Mouse (Mus musculus) layer of hippocampus, postnatal 14 days (tissue): ENCODE data around the gene Mettl17. TPM values are rescaled to one million over a fixed set of nuclear protein-coding genes. Genes with fewer than 3 reads are reported as not detected.
"Not testable (repeated sequence)": the region's sequence is repeated elsewhere in the genome, so short reads cannot be mapped to it uniquely, and the experiment has no call there.

ENCODE experiments used
- DNase-seq, 2 experiments: peaks; one replicate each; pipeline ENCODE4 v3.0.0; 2021 to 2022; ENCODE audit warnings: low spot score in 2 of 2, mixed read lengths in 1 of 2
- long read RNA-seq, 2 experiments: library from polyadenylated mRNA; stranded (forward); transcript quantifications; one replicate each; pipeline ENCODE4 v2.0.0; 2021
- total RNA-seq, 2 experiments: library from RNA; stranded (reverse); gene quantifications; 2 replicates each; pipeline ENCODE4 v1.2.3; 2021

Gene Mettl17
- total RNA-seq: 10 to 100 TPM; 34.9 to 38.9 TPM
- long read RNA-seq, experiment 1, partial matches to known transcripts: 2 of 16 reads
- long read RNA-seq, experiment 1, other reads (novel, unspliced or antisense): 7 of 16 reads
- long read RNA-seq, experiment 2, transcript Mettl17-201 (14 exons, 1,623 nt): major isoform, 7 of 18 reads
- long read RNA-seq, experiment 2, partial matches to known transcripts: 1 of 18 reads
- long read RNA-seq, experiment 2, other reads (novel, unspliced or antisense): 10 of 18 reads

DNA sequence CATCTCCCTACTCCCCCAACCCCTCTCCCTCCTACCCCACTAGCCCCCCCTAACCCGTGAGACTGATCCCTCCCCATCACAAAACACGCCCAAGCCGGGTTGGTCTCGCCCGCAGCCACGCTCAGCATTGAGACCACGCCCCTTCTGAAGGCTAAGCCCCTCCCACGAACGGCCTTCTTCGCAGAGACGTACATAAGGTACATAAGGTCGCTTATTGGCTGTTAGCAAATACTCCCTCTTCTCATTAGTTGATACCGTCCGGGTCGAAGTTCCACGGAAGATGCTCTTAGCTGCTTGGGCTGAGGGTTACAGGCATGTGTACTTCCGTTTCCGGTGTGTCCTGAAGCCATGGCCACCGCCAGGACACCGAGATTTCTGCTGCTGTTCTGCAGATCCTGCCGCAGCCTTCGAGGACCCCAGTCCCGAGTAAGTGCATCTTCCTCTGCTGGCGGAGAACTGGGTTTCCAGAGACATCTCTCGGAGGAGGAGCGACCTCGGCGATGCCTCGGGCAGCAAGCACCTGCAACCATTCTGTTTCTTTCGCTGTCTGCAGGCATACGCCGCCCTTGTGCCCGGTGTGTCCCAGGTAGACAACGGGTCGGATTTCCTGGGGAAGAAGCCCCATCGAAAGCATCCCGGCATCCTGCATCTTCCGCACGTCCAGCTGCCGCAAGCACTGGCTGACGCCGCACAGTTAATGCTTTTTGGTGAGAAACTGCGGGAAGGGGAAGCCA is at the start of gene Mettl17:
TSS of gene Mettl17 (plus strand) at position 245 of the 734 bp plus-strand sequence.
- peak; percentile 82 to 96 for DNase-seq

GRCm38 (mm10) chr14:51838480-51838879 is 46.2 kb upstream of the Mettl17 start:
- DNase-seq: not testable (repeated sequence)

- DNase-seq: no peak
Measured at GRCm38 (mm10) chr14:51842250-51842649, 42.4 kb upstream of the Mettl17 start.

GRCm38 (mm10) chr14:51842781-51843180 is 41.9 kb upstream of the Mettl17 start:
- no peak for DNase-seq

GRCm38 (mm10) chr14:51843882-51844281 is 40.8 kb upstream of the Mettl17 start:
- no peak for DNase-seq

DNA sequence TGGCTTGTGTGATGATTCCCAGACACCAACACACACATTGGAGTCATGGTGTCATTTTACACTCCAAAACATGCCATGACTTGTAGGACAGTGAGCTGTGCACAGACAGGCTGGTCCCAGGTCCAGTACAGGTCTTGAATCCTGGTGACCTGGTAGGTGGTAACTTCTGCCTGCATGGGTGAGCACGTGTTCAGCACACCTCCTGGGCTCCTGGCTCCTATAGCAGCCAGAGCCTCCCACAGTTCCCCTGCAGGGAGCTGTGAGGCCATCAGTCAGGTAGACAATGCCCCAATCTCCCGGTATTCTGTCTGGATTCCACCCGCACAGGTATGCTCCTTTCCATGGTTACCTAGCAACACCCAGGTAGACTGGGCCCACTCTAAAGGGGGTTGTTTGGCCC is 38.1 kb upstream of the Mettl17 start:
- DNase-seq: no peak

DNA sequence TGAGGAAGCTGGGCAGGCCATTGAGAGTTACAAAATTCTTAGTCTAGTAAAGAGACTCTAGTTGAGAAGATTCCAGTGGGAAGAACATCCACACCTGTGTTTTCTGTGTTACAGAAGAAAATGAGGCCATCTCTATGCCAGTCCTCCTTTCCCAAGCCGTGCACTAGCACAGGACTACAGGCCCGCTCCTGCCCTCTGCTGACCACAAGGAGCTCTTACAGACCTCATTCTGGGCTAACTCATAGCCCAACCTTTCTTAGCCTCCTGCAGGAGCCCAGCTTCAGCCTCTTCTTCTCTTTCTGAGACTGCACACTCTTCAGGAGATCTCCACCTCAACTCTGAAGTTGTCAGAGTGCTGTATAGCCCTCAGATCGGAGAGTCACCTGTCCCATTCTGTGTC is 33.6 kb upstream of the Mettl17 start:
- DNase-seq: not testable (repeated sequence)

- no peak for DNase-seq
Measured at GRCm38 (mm10) chr14:51853399-51853798, 31.2 kb upstream of the Mettl17 start, which contains the start of gene Ear6. Ear6 (plus strand) TSS chr14:51853699.

DNA sequence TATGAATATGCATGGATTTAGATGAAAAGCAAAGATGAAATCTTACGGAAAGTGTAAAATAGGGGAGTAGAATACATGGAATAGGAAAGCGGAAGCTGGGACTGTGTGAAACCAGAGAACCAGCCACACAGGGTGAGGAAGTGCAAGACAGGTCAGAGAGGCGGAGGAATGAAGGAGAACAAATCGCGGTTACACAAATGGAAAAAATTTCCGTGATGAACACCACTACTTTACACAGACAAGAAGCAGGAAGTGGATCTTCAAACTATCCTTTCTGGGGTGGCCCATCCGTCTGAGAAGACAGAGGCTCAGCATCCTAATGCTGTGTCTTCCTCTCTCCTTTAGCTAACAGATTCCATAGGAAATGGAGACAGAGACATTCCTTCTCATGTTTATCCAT is 29.4 kb upstream of the Mettl17 start:
- DNase-seq: not testable (repeated sequence)

DNA sequence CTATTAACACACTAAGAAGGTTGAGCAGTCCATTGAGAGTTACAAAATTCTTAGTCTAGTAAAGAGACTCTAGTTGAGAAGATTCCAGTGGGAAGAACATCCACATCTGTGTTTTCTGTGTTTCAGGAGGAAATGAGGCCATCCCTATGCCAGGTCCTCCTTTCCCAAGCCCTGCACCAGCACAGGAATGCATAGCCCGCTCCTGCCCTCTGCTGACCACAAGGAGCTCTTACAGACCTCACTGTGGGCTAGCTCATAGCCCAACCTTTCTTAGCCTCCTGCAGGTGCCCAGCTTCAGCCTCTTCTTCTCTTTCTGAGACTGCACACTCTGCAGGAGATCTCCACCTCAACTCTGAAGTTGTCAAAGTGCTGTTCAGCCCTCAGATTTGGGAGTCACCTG is 21.0 kb upstream of the Mettl17 start:
- DNase-seq: not testable (repeated sequence)

DNA sequence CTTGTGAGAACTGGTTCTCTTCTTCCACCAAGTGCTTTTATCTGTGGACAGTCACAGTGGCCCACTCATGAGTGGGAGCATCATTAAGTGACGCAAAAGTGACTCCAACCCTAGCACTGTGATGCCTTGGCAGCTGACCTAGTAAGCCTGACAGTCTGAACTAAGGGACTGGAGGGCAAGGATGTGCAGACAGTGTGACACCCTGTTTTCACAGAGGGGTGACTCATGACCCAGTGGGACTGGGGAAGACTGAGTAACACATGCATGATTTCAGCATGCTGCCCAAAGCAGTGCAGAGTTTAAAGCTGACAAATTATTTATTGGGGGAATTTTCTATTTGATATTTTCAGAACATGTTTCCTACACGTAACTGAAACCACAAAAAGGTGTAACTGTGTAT is 13.9 kb upstream of the Mettl17 start:
- DNase-seq: no peak

DNA sequence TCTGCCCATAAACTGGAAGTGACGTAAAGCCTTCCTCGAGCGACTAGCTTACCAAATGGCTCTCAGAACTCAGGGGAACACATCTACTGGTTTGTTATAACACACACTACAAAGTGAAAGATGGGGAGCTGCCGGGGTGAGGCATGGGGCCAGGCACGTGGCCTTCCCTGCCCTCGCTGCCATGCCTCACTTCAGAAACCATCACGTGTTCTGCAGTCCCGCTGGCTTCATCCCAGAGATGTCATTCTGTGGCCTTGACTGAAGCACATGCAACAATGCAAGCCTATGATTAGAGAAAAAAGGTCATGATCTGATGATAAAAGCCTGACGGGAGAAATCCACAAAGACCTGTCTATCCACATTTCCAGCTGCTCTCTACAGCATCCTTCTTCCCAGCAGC is 12.9 kb upstream of the Mettl17 start:
- no peak for DNase-seq

- DNase-seq: no peak
Measured at GRCm38 (mm10) chr14:51877517-51877916, 7.1 kb upstream of the Mettl17 start.

DNA sequence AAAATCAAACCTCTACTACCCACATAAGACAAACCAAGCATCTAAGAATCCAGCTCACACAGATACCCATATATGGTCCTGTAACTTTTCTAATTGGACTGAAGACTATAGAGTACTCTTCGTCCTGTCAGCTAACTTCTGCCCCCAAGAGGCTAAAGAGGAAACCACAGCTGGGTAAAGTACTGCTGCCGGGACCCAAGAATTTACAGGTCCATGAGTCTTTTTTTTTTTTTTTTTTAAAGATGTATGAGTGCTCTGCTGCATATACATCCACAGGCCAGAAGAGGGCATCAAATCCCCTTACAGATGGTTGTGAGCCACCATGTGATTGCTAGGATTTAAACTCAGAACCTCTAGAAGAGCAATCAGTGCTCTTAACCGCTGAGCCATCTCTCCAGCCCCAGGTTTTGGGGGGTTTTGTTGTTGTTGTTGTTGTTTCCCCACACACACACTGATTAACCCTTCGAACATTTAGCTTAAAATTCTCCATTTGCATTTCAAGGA is 1.1 kb upstream of the Mettl17 start:
- DNase-seq: peak; percentile 46 to 77

- no peak for DNase-seq
Measured at GRCm38 (mm10) chr14:51884031-51884544, 554 bp upstream of the Mettl17 start.

GRCm38 (mm10) chr14:51886051-51886450 is 1.4 kb downstream of the Mettl17 start:
- no peak for DNase-seq

DNA sequence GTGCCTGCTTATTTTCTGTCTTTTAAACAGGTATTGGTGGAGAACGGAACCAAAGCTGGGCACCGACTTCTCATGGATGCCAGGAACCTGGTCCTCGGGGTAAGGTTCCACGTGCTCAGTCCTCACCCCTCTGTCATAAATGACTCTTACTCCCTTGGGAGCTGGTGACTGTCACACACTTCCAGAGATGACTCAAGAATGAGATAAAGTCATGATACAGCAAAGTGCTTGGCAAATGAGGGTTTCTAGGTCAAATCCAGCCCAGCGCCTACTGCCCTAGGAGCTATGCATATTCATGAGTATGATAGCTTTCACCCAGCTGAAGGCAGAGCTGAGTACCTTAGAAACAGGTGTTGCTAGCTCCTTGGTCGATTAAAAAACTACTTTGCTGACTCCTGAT is 5.2 kb downstream of the Mettl17 start:
- no peak for DNase-seq

- no peak for DNase-seq
Measured at GRCm38 (mm10) chr14:51892191-51892939, 7.7 kb downstream of the Mettl17 start, which contains the start of gene Slc39a2. Slc39a2 (plus strand) TSS chr14:51892889.

DNA sequence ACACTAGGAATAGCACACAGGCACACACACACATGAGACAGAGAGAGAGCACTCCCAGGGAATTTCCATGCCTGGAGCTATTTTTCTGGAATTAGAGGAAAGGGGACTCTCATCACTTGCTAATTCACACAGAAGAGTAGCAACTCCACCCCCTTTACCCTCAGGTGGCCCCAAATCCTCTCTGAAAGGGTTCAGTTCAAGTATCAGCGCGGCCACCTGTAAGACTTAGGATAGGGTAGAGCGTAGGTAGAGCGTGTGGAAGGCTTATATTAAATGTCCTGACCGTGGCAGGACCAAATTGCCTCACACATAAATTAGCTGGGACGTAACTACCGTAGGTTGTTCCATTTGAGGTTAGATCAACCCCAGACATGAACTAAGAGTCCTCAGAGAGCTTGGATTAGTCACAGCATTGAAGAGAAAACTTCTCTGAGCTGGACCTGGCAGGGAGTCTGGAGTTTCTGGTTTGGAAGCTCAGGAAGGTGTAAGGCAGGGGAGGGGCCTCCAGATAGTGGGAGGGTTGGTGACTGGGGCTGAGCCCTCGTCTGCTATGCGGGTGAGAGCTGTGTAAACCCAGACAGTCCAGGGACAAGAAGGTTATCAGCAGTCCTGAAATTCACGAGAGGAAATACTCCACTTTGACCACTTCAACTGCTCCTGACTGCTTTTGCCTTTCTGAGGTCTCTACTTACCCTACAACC is 8.6 kb downstream of the Mettl17 start:
- DNase-seq: no peak

GRCm38 (mm10) chr14:51893809-51894208 is 9.2 kb downstream of the Mettl17 start:
- no peak for DNase-seq

- DNase-seq: no peak
Measured at GRCm38 (mm10) chr14:51895071-51895470, 10.4 kb downstream of the Mettl17 start.
